Mouse (Mus musculus) right cerebral cortex, postnatal 4 days (tissue): Measurements from ENCODE around the gene Rsph3a.

Source experiments
- DNase-seq: peaks from one replicate; pipeline ENCODE4 v3.0.0-alpha.2; 2022

Gene Rsph3a

DNA sequence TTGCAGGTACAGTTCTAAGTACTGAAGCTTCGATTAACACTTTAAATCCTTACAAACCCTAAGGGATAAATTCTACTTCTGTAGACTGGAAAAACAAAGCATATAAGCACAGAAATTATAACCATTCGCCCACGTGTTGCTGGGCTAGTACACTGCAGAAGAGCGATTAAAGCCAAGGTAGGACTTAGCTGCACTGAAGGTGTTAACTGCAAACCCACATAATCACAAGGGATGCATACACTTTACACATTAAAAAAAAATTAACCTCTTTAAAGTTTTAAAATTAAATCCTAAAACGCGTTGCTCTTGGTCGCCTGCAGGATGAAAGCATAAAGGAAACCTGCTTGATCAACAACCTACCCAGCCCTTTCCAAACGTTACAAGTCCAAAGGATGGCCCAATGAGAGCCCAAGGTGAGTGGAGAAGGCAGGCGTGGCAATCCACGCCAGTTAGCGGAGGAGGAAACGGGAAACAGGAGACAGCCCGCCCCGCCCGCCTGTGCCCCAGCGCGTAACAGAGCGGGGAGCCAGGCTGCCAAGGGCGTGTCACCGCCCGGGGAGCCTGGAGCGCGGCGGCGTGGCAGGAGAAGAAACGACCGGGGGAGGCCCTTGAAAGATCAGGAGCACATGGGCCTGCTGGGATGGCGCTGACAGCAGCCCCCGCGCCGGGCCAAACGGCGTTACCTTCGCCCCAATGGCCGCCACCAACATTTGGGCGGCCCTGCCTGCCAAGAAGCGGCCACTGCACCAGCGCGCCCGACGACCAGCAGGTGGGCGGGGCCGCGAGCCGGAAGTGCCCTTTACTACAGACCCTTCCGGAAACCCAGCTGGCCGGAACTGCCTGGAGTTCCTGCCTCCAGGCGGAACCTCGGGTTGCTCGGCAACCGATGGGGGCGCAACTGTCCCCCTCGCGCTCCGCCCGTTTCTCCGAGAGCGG is at the start of gene Rsph3a:
Gene Rsph3a, plus strand, starts transcription at position 498 of the 936 bp plus-strand sequence.
- DNase-seq, result peak; percentile 81

DNA sequence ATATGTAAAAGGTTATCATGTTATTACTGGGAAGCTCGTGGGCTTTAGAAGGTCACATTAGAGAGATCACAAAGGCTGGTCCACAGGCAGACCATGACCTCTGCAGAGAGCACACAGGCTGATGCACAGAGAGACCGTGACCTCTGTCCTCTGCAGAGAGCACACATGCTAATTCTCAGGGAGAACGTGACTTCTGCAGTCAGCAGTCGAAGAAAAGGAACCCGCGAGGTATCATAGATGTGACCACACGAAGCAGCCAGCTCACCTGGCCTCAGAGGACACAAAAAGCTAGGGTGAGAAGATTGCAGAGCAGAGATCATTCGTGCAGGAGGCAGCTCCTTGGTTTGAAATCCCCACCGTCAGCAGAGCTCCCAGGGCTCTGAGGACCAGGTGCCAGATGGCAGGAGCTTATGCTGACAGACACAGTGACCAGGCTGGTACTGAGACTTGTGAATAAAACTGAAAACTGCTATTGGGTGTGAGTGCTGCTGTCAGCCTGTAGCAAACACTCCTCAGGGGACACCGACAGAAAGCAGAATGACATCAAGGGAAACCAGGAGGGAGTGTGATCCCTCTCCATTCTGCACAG is 49.3 kb upstream of the Rsph3a start:
- no peak for DNase-seq

DNA sequence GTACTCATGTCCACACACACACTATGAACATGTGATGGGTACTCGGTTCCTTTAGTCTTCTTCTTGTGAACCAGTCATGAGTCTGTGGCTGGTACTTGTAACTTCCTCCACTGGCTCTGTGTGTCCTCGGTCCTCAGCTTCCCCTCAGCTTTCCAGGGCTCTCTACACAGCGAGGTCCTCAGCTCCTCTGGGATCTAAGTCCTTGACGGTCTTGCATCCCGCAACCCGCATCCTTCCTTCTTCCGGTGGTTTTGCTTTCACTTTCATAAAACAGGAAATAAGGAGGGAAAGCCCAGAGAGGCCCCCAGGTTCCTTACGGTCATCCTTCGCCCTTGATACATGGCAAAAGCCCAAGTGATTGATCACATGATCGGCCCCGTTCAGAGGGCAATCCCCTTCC is 48.3 kb upstream of the Rsph3a start:
- DNase-seq, result no peak

- no peak for DNase-seq
Observed at GRCm38 (mm10) chr17:7897756-7898155, 47.7 kb upstream of the Rsph3a start.

- DNase-seq, result no peak
Observed at GRCm38 (mm10) chr17:7899233-7899632, 46.2 kb upstream of the Rsph3a start.

GRCm38 (mm10) chr17:7899961-7900360 is 45.5 kb upstream of the Rsph3a start:
- DNase-seq, result no peak

DNA sequence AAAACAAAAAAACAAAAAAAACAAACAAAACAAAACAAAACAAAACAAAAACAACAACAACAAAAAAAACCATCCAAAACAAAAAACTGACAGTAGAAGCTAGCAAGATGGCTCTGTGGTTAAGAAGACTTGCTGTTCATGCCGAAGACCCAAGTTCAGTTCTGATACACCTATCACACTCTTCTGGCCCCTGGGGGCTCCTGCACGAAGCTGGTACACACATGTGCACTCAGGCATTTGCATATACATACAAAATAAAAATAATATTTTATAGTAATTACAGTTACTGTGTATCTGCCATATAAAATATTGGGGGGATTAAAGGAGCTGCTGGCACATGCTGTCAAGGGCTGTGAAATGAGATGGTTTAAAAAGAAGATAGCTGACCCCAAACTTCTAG is 43.9 kb upstream of the Rsph3a start:
- DNase-seq, result no peak

- peak; percentile 32 for DNase-seq
Observed at GRCm38 (mm10) chr17:7902362-7902761, 43.1 kb upstream of the Rsph3a start.

DNA sequence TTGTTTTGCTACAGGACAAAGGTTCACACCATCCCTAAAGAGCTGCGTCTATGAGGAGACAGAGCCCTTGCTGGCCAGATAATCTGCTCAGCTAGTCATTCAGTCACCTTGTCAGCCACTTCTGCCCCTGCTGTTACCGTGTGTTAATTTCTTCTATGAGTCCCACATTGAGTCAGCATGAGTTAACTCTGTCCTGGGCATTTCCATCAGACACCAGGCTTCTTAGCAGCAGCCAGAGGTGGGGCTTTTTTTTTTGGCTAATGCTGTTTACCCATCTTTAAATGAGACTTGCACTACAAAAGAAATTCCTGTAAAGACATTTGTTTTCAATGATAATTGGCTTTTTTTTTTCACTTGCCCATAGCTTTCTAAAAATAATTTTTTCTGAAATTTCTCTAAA is 40.4 kb upstream of the Rsph3a start:
- no peak for DNase-seq

DNA sequence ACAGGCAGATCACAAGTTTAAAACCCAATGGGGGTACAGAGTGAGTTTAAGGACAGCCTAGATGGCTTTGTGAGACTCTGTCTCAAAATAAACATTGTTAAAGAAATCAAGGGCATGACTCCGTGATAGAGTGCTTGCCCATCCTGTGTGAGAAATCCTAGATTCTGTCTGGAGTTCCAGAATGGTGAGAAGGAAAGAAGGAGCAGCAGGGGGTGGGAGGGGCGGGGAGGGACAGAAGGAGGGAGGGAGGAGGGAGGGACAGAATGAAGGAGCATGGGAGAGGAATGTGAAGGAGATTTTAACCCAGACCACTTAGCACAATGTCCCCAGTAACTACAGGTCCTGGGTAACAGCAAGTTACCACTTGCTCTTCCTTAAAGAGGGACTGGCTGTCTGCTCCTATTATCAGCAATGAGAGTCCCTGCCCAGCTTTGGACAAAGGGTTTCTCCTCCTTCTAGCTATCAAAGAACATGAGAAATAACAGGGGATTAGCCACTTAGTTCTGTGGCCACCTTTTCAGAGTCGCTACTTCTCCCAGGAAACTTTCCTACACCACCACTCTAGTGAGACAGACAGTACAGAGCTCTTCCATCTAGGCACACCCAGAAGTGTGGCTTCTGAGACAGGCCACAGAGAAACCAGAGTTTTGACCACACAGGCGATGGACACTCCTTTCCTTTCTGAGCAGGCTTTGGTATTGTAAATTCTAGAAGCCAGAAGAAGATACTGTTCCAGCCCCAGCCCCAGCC is 39.3 kb upstream of the Rsph3a start:
- DNase-seq, result no peak

GRCm38 (mm10) chr17:7914596-7915227 is 30.7 kb upstream of the Rsph3a start:
- no peak for DNase-seq

- no peak for DNase-seq
Observed at GRCm38 (mm10) chr17:7915791-7916190, 29.6 kb upstream of the Rsph3a start.

DNA sequence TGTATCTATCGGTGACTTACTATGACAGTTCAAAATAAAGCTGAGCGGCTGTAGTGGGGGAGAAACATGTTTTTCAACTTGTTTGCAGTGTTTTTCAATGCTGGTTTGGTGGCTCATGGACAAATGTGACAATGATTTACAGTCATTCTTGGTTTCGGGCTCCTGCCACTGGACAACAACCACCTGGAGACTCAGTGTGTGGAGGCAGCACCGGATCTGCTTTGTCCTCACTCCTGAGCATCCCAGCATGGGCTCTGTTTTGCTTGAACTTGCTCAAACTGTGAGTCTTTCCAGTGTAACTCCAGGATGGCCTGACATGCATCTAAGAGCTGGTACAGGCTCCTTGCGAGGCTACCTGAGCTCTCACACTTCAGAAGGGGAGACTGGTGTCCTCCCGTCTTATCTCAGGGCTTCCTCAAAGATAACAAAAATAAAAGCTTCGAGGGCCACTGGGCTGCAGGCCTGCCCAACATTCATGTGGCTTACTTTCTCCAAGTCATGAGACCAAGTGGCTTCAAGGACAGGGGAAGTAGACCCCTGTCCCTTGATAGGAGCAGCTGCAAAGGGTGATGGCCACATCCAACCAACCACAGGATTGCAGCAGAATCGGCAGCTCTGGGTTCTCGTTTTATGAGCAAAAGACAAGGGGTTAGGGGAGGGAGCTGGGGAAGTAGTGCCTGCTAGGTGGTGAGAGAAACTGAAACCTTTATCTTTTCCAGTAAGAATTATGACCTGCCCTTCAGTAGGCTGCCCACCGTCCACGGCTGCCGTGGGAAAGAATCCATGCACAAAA is 28.4 kb upstream of the Rsph3a start:
- DNase-seq, result no peak

DNA sequence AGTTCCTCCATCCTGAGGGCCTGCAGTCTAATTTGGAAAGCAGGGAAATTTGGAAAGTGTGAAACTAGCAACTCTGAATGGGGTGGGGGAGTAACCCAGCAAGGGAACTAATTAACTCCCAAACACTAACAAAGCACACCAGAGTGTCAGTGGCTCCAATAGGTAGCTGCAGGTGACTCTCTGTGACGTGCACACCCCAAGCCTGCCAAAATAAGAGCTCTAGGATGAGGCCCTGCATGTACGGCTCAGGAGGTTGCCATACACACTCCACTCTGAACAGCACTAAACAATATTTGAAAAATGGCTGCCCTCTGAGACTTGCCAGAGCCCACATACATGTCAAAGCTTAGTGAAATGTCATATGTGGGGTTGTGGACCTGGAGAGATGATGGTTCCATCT is 27.1 kb upstream of the Rsph3a start:
- no peak for DNase-seq

DNA sequence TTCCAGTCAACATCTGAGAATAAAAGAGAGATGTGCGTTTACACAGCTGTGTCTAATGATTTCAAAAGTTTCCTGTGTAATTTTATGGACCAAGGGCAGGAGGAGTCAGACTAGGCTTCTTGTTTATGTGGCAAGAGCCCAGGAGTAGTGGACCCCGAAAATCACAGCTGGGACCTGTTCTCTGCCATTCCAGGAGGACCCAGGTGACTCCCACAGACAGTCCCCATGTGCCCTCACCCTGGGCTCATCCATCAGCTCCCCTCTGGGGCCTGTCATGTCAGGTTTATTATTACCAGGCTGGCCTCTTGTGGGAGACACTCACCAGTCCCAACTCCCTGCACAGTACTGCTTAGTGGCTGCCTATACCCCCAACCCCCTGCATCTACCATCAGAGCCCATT is 26.2 kb upstream of the Rsph3a start:
- no peak for DNase-seq

GRCm38 (mm10) chr17:7922564-7922963 is 22.9 kb upstream of the Rsph3a start:
- no peak for DNase-seq

DNA sequence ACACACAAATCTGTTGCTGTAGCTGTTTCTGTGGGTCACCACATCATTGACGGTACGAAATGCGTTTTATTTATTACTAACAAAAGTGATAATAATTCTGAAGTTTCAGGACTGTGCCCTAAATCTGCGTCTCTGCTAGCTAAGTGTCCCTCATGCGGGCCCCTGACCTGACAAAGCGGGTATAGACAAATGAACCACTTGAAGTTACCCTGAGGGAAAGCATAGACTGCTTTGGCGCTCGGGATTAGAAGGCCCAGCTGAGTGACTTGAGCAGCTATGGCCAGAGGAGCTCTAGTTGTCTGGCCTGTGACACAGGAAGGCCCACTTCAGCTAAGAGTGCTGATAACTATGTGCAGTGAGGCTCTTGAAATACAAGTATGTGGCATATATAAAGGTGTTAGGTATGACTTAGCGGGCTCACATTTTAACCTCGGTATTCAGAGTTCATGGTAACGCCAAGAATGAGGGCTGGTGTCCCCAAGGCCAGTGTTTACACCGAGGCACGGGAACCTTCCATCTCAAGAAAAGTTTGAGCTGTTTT is 21.2 kb upstream of the Rsph3a start:
- no peak for DNase-seq

DNA sequence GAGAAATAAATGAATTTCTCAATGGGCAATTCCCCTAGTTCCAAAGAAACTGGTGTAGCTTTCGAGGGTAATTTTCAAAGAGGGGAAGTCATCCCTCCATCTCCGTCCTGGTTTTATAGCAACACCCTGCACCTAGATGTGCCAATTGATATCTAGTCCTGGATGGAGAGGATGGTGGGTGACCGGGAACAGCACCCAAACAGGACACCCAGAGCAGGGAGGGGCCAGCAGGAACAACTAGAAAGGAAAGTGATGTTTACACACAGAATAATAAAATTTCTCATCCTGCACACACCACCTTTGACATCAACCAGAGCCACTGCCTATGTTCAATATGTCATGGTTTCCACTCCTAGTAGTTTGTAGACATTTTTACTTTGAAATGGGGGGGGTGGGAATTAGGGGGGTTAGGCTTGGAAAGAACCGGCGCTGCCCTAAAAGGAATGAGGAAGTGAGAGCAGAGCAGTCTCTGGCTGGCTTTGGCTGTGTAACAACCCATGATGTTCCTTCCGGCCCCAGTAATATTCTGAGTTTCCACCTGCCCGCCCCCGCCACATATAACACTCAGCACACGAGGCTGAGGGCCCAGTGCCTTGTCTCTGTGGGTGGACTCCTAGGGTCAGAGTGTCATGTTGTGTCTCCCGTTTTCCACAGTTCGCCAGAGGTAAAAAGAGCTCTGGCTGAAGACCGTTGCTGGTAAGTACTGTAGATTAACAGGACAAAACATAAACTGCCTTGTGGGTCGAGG is 19.8 kb upstream of the Rsph3a start, which contains the start of gene Tagap:
Gene Tagap, plus strand, starts transcription at position 588 of the 748 bp plus-strand sequence.
- no peak for DNase-seq

DNA sequence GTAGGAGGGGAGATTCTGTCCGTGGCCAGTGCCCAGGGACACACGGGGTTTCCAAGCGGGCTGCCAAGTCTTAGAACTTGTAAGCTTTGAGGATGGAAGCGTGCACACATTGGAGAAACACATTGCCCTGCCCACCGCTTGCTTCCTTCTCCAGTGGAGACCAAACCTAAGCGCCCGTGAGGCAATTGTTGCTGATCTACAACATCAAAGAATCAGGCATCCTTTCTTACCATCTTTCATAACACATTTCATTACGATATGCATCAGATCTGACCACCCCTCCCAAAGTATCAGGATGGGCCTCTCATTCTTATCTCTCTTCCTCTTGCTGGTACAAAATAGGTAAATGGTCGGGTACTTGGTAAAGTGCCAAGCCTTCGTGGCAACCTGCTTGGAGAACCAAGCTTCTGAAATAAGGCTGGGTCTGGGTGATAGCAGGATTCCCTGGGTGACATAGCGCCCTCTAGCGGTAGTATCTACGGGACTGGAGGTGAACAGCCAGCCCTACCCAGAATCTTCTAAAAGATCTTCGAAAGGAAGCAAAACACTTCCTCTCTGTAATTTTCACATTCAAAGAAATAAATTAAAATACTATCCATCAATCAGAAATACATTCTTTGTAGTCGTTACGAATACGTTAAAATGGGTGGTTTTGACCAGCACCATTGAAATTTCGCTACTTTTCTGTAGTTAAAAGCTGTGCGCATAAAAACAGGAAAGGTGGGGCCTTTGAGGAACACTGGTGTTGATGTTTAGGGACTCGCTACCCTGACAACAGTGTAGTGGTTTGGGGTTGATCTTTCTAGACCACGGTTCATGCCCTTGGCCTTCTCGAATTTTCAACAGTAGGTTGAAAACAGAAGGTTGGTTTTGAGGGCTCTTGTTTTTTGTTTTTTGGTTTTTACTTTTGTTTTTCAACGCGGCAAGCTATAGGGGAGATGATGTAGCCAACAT is 17.6 kb upstream of the Rsph3a start:
- DNase-seq, result peak; percentile 60

GRCm38 (mm10) chr17:7928662-7929061 is 16.8 kb upstream of the Rsph3a start:
- DNase-seq, result no peak
